Mouse (Mus musculus) liver, embryonic 15.5 days (tissue): ENCODE results near the gene Uaca. TPM values are rescaled to one million over a fixed set of nuclear protein-coding genes. Genes with fewer than 3 reads are reported as not detected.

Experiments used
- ATAC-seq: fragments of 200-750 bp; cut with Nextera tagmentation; 2 replicates; pipeline ENCODE4 v1.8.0; 2017; ENCODE audit warnings: moderate number of reproducible peaks, mild to moderate bottlenecking, moderate library complexity; ENCODE audit not compliant: insufficient read depth
- H3K27ac ChIP-seq: fragments of 300-500 bp; sonication (generic); replicated peaks from 2 replicates; pipeline ENCODE4 v1.5.1; 2015; ENCODE audit warnings: mild to moderate bottlenecking, inconsistent platforms
- H3K27me3 ChIP-seq: fragments of 300-500 bp; sonication (generic); 2 replicates; pipeline ENCODE4 v1.6.1; 2015; ENCODE audit warnings: mild to moderate bottlenecking, inconsistent platforms
- H3K36me3 ChIP-seq: fragments of 300-500 bp; sonication (generic); replicated peaks from 2 replicates; pipeline ENCODE4 v1.6.1; 2015; ENCODE audit warnings: moderate library complexity, mild to moderate bottlenecking, inconsistent platforms
- H3K4me1 ChIP-seq: fragments of 300-500 bp; sonication (generic); replicated peaks from 2 replicates; pipeline ENCODE4 v1.6.1; 2015; ENCODE audit warnings: inconsistent platforms
- H3K4me2 ChIP-seq: fragments of 300-500 bp; sonication (generic); 2 replicates; pipeline ENCODE4 v1.6.1; 2015; ENCODE audit warnings: moderate library complexity, mild to moderate bottlenecking, inconsistent platforms
- H3K4me3 ChIP-seq: fragments of 300-500 bp; sonication (generic); replicated peaks from 2 replicates; pipeline ENCODE4 v1.5.1; 2015; ENCODE audit warnings: mild to moderate bottlenecking, inconsistent platforms
- H3K9ac ChIP-seq: fragments of 300-500 bp; sonication (generic); 2 replicates; pipeline ENCODE4 v1.6.1; 2015; ENCODE audit warnings: moderate library complexity, mild to moderate bottlenecking, inconsistent platforms
- H3K9me3 ChIP-seq: fragments of 300-500 bp; sonication (generic); replicated peaks from 2 replicates; pipeline ENCODE4 v1.6.1; 2016; ENCODE audit warnings: inconsistent platforms
- WGBS: fragments of 180-500 bp; shearing (Covaris S2); methylation state at CpG from one replicate; pipeline ENCODE4 v1.1.7; 2015; ENCODE audit warnings: mixed read lengths; ENCODE audit not compliant: insufficient replicate concordance; 5-methylcytosine and 5-hydroxymethylcytosine counted together
- polyA plus RNA-seq: library from polyadenylated mRNA; unstranded; fragments of >200 nt; fragmentation: Nextera tagmentation; extraction: Ambion mirVana; gene quantifications from 2 replicates; pipeline ENCODE4 v1.2.1, GENCODE M21; 2015

Gene Uaca
- polyA plus RNA-seq, 1 experiment from 2014 or later, result 2.6 TPM

GRCm38 (mm10) chr9:60837078-60837448 is 42.7 kb downstream of the Uaca start:
- Histone ChIP-seq H3K4me2 (no peak overlapping the region), H3K9ac (no peak overlapping the region), H3K4me3 (no peak overlapping the region), H3K36me3 (no peaks in the 10 kb centered on the region), H3K27ac (0 out of 2 replicates have a peak overlapping the region, but pooled peaks have one; percentile 9), H3K4me1 (no peaks in the 10 kb centered on the region), H3K27me3 (no peaks in the 10 kb centered on the region), H3K9me3 (no peaks in the 10 kb centered on the region)
- WGBS, result 59% methylated on average over 4 of the region's 4 CpGs
- ATAC-seq, result no peak

- H3K4me1 ChIP-seq, result no peaks in the 10 kb centered on the region
- H3K27me3 ChIP-seq, result no peaks in the 10 kb centered on the region
- H3K9me3 ChIP-seq, result no peaks in the 10 kb centered on the region
- H3K27ac ChIP-seq, result no peak overlapping the region
- no peak overlapping the region for H3K9ac ChIP-seq
- 39% methylated on average over 20 of the region's 20 CpGs for WGBS
- ATAC-seq, result no peak
- no peak overlapping the region for H3K4me3 ChIP-seq
- no peaks in the 10 kb centered on the region for H3K36me3 ChIP-seq
- peak overlapping the region; percentile 18; the same call in 1 of the 2 replicates for H3K4me2 ChIP-seq
Observed at GRCm38 (mm10) chr9:60837449-60838141, 43.3 kb downstream of the Uaca start.

GRCm38 (mm10) chr9:60838331-60838872 is 44.1 kb downstream of the Uaca start:
- no peaks in the 10 kb centered on the region for H3K36me3 ChIP-seq
- H3K9ac ChIP-seq, result no peak overlapping the region
- ATAC-seq, result no peak
- 65% methylated on average over 9 of the region's 9 CpGs for WGBS
- no peak overlapping the region for H3K27ac ChIP-seq
- no peaks in the 10 kb centered on the region for H3K9me3 ChIP-seq
- H3K4me3 ChIP-seq, result no peak overlapping the region
- no peaks in the 10 kb centered on the region for H3K27me3 ChIP-seq
- no peaks in the 10 kb centered on the region for H3K4me1 ChIP-seq
- no peak overlapping the region for H3K4me2 ChIP-seq

- no peak for ATAC-seq
- Histone ChIP-seq H3K27ac (no peak overlapping the region), H3K27me3 (no peaks in the 10 kb centered on the region), H3K4me1 (no peaks in the 10 kb centered on the region), H3K4me2 (no peak overlapping the region), H3K9ac (no peak overlapping the region), H3K4me3 (no peak overlapping the region), H3K9me3 (no peaks in the 10 kb centered on the region), H3K36me3 (no peaks in the 10 kb centered on the region)
- 47% methylated on average over 5 of the region's 5 CpGs for WGBS
Observed at GRCm38 (mm10) chr9:60841393-60841792, 47.1 kb downstream of the Uaca start.

- no peak overlapping the region for H3K27ac ChIP-seq
- ATAC-seq, result no peak
- no peaks in the 10 kb centered on the region for H3K27me3 ChIP-seq
- H3K4me3 ChIP-seq, result no peak overlapping the region
- H3K4me2 ChIP-seq, result no peak overlapping the region
- no peaks in the 10 kb centered on the region for H3K9me3 ChIP-seq
- no peak overlapping the region for H3K9ac ChIP-seq
- H3K36me3 ChIP-seq, result no peaks in the 10 kb centered on the region
- H3K4me1 ChIP-seq, result no peaks in the 10 kb centered on the region
- 52% methylated on average over 6 of the region's 6 CpGs for WGBS
Observed at GRCm38 (mm10) chr9:60843415-60844076, 49.2 kb downstream of the Uaca start.

GRCm38 (mm10) chr9:60848730-60849129 is 54.4 kb downstream of the Uaca start:
- H3K9me3 ChIP-seq, result no peaks in the 10 kb centered on the region
- WGBS, result 59% methylated on average over 9 of the region's 9 CpGs
- no peaks in the 10 kb centered on the region for H3K27me3 ChIP-seq
- no peak overlapping the region for H3K4me2 ChIP-seq
- H3K4me3 ChIP-seq, result no peak overlapping the region
- H3K9ac ChIP-seq, result no peak overlapping the region
- H3K36me3 ChIP-seq, result no peaks in the 10 kb centered on the region
- no peaks in the 10 kb centered on the region for H3K4me1 ChIP-seq
- H3K27ac ChIP-seq, result no peak overlapping the region
- no peak for ATAC-seq

- no peaks in the 10 kb centered on the region for H3K36me3 ChIP-seq
- no peak for ATAC-seq
- H3K4me1 ChIP-seq, result no peaks in the 10 kb centered on the region
- H3K9ac ChIP-seq, result no peak overlapping the region
- H3K4me3 ChIP-seq, result no peak overlapping the region
- 52% methylated on average over 12 of the region's 12 CpGs for WGBS
- H3K4me2 ChIP-seq, result no peak overlapping the region
- H3K27ac ChIP-seq, result no peak overlapping the region
- no peaks in the 10 kb centered on the region for H3K27me3 ChIP-seq
- no peaks in the 10 kb centered on the region for H3K9me3 ChIP-seq
Observed at GRCm38 (mm10) chr9:60849986-60850385, 55.6 kb downstream of the Uaca start.

- no peak overlapping the region for H3K4me3 ChIP-seq
- H3K27ac ChIP-seq, result no peak overlapping the region
- no peaks in the 10 kb centered on the region for H3K9me3 ChIP-seq
- H3K36me3 ChIP-seq, result no peaks in the 10 kb centered on the region
- no peaks in the 10 kb centered on the region for H3K27me3 ChIP-seq
- no peak overlapping the region for H3K4me2 ChIP-seq
- 70% methylated on average over 11 of the region's 11 CpGs for WGBS
- no peak overlapping the region for H3K9ac ChIP-seq
- no peaks in the 10 kb centered on the region for H3K4me1 ChIP-seq
- ATAC-seq, result no peak
Observed at GRCm38 (mm10) chr9:60854196-60854595, 59.9 kb downstream of the Uaca start.

GRCm38 (mm10) chr9:60857833-60858232 is 63.5 kb downstream of the Uaca start:
- WGBS, result 25% methylated on average over 5 of the region's 5 CpGs
- Histone ChIP-seq H3K4me2 (no peak overlapping the region), H3K9ac (no peak overlapping the region), H3K4me1 (no peaks in the 10 kb centered on the region), H3K9me3 (no peaks in the 10 kb centered on the region), H3K27me3 (no peaks in the 10 kb centered on the region), H3K27ac (no peak overlapping the region), H3K36me3 (no peaks in the 10 kb centered on the region), H3K4me3 (no peak overlapping the region)
- no peak for ATAC-seq

- no peak for ATAC-seq
- Histone ChIP-seq H3K36me3 (no peaks in the 10 kb centered on the region), H3K4me3 (no peak overlapping the region), H3K27me3 (no peaks in the 10 kb centered on the region), H3K4me2 (peak overlapping the region; percentile 6; the same call in 1 of the 2 replicates), H3K27ac (no peak overlapping the region), H3K9me3 (no peaks in the 10 kb centered on the region), H3K4me1 (no peaks in the 10 kb centered on the region), H3K9ac (no peak overlapping the region)
- WGBS, result 34% methylated on average over 11 of the region's 11 CpGs
Observed at GRCm38 (mm10) chr9:60858306-60858960, 64.1 kb downstream of the Uaca start.

GRCm38 (mm10) chr9:60859031-60859430 is 64.7 kb downstream of the Uaca start:
- no peak for ATAC-seq
- no peaks in the 10 kb centered on the region for H3K9me3 ChIP-seq
- H3K27ac ChIP-seq, result no peak overlapping the region
- no peak overlapping the region for H3K4me2 ChIP-seq
- H3K36me3 ChIP-seq, result no peaks in the 10 kb centered on the region
- no peaks in the 10 kb centered on the region for H3K27me3 ChIP-seq
- no peak overlapping the region for H3K9ac ChIP-seq
- H3K4me3 ChIP-seq, result no peak overlapping the region
- no peaks in the 10 kb centered on the region for H3K4me1 ChIP-seq
- 41% methylated on average over 9 of the region's 9 CpGs for whole genome bisulfite sequencing
